Mouse (Mus musculus): ENCODE measurements around the gene Map3k11.

- TF ChIP-seq POLR2AphosphoS2 (IDR thresholded peaks at IDR 0.05; ENCODE audit: low read length) (no peak), CTCF (IDR thresholded peaks at IDR 0.05 in 2 of 3, conservative IDR thresholded peaks at IDR 0.05 in 1 of 3; ENCODE audit: control insufficient read depth in 1 of 3, insufficient read depth in 1 of 3, low read depth in 2 of 3, low read length in 3 of 3, poor library complexity in 1 of 3, severe bottlenecking in 1 of 3) (no peak), CHD1 (IDR thresholded peaks at IDR 0.05; ENCODE audit: low read depth, low read length) (no peak), TCF12 (IDR thresholded peaks at IDR 0.05; ENCODE audit: low read depth, low read length) (no peak), EP300 (IDR thresholded peaks at IDR 0.05; ENCODE audit: low read depth in 1 of 2, low read length in 2 of 2) (no peak), POLR2A (IDR thresholded peaks at IDR 0.05; ENCODE audit: control insufficient read depth in 1 of 2, insufficient read depth in 1 of 2, low read depth in 1 of 2, low read length in 2 of 2, poor library complexity in 1 of 2) (no peak), TBP (IDR thresholded peaks at IDR 0.05; ENCODE audit: low read depth, low read length) (no peak), ZNF384 (IDR thresholded peaks at IDR 0.05; ENCODE audit: low read depth, low read length) (no peak), USF2 (IDR thresholded peaks at IDR 0.05; ENCODE audit: borderline replicate concordance in 1 of 2, insufficient read depth in 1 of 2, low read depth in 1 of 2, low read length in 2 of 2) (no peak), POLR2AphosphoS5 (IDR thresholded peaks at IDR 0.05; ENCODE audit: borderline replicate concordance, low read depth, low read length) (no peak), MAX (IDR thresholded peaks at IDR 0.05; ENCODE audit: low read length) (no peak), UBTF (IDR thresholded peaks at IDR 0.05; ENCODE audit: borderline replicate concordance, insufficient read depth, low read depth, low read length) (no peak), MYB (IDR thresholded peaks at IDR 0.05; ENCODE audit: low read depth, low read length) (no peak), ELF1 (IDR thresholded peaks at IDR 0.05; ENCODE audit: low read depth, low read length) (no peak)
Observed at GRCm38 (mm10) chr19:5690343-5690735, 1.8 kb downstream of the Map3k11 start.
